Mouse (Mus musculus): ENCODE data around the gene Serhl.

Serhl gene

GRCm38 (mm10) chr15:83165526-83166315 is 76.4 kb downstream of the Serhl start:
- no peak for DNase-seq
